Mouse (Mus musculus) lung, embryonic 16.5 days (tissue): ENCODE data around the gene Gm9747. TPM values are rescaled to one million over a fixed set of nuclear protein-coding genes. Genes with fewer than 3 reads are reported as not detected.

ENCODE experiments used
- ATAC-seq: fragments of 200-750 bp; cut with Nextera tagmentation; 2 replicates; pipeline ENCODE4 v1.8.0; 2017; ENCODE audit warnings: low read depth, mild to moderate bottlenecking, moderate library complexity
- H3K27ac ChIP-seq: fragments of 300-500 bp; sonication (generic); 2 replicates; pipeline ENCODE4 v1.5.1; 2014; ENCODE audit warnings: mild to moderate bottlenecking, control low read depth, low read length
- H3K27me3 ChIP-seq: fragments of 300-500 bp; sonication (generic); 2 replicates; pipeline ENCODE4 v1.6.1; 2014; ENCODE audit warnings: low read depth, low read length, mixed read lengths; ENCODE audit not compliant: control insufficient read depth, insufficient read depth
- H3K36me3 ChIP-seq: fragments of 300-500 bp; sonication (generic); 2 replicates; pipeline ENCODE4 v1.6.1; 2014; ENCODE audit warnings: low read length; ENCODE audit not compliant: control insufficient read depth, insufficient read depth
- H3K4me1 ChIP-seq: fragments of 300-500 bp; sonication (generic); replicated peaks from 2 replicates; pipeline ENCODE4 v1.6.1; 2014; ENCODE audit warnings: low read length, mixed read lengths; ENCODE audit not compliant: control insufficient read depth, insufficient read depth
- H3K4me2 ChIP-seq: fragments of 300-500 bp; sonication (generic); 2 replicates; pipeline ENCODE4 v1.6.1; 2014; ENCODE audit warnings: low read depth, low read length, control low read depth
- H3K4me3 ChIP-seq: fragments of 300-500 bp; sonication (generic); 2 replicates; pipeline ENCODE4 v1.5.1; 2014; ENCODE audit warnings: mild to moderate bottlenecking, low read length, control low read depth
- H3K9ac ChIP-seq: fragments of 300-500 bp; sonication (generic); 2 replicates; pipeline ENCODE4 v1.6.1; 2014; ENCODE audit warnings: low read length, control low read depth
- H3K9me3 ChIP-seq: fragments of 300-500 bp; sonication (generic); 2 replicates; pipeline ENCODE4 v1.6.1; 2016; ENCODE audit warnings: low read length; ENCODE audit not compliant: control insufficient read depth
- WGBS: fragments of 180-500 bp; shearing (Covaris S2); extraction: QIAGEN DNeasy Blood & Tissue Kit; methylation state at CpG from one replicate; pipeline ENCODE4 v1.1.7; 2014; 5-methylcytosine and 5-hydroxymethylcytosine counted together
- polyA plus RNA-seq: library from polyadenylated mRNA; unstranded; fragments of >200 nt; fragmentation: Nextera tagmentation; extraction: Ambion mirVana; gene quantifications from 2 replicates; pipeline ENCODE4 v1.2.1, GENCODE M21; 2015

Gene Gm9747
- polyA plus RNA-seq, 1 experiment from 2014 or later: 33.9 TPM

DNA sequence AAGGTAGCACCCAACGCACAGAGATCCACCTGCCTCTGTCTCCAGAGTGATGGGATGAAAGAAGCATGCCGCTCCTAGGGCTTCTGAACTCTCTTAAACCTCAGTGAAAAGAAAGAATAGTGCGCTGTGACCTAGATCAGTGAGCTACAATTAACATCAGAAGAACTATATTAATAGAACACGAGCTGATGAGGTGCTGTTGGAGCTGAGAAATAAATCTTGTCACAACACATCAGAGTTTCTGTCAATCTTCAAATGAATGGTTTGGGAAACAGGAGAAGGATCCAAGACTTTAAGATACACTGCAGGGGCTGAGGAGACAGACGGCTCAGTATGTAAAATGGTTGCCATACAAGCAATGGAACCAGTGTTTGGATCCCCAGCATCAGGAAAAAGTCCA lies 39.3 kb downstream of the Gm9747 start:
- Histone ChIP-seq H3K27ac (no peak overlapping the region), H3K9me3 (no peaks in the 10 kb centered on the region), H3K27me3 (no peaks in the 10 kb centered on the region), H3K4me1 (peaks cover 4% of the 10 kb centered on the region), H3K4me3 (no peak overlapping the region), H3K9ac (no peak overlapping the region), H3K4me2 (no peak overlapping the region), H3K36me3 (peaks cover 11% of the 10 kb centered on the region)
- 85% methylated on average over 5 of the region's 5 CpGs for WGBS
- no peak for ATAC-seq

DNA sequence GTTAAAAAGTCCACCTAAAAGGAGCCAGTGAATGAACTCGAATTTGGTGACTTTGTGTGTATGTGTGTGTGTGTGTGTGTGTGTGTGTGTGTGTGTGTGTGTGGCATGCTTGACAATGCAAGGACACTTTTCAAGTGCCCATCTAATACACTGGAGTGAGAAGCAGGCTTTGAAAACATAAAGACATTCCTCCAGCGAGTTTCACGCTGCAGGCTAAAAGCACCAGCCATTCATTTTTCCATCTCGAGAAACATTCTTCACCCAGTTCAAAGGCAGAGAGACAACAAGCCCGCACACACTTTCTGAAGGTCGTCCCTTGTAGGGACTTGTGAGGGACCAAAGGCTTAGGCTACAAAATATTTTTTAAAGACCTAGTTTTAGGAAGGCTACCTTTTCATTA lies 40.6 kb downstream of the Gm9747 start:
- WGBS: 39% methylated on average over 6 of the region's 6 CpGs
- H3K4me1 ChIP-seq: peaks cover 4% of the 10 kb centered on the region
- H3K9ac ChIP-seq: no peak overlapping the region
- H3K4me2 ChIP-seq: no peak overlapping the region
- no peak for ATAC-seq
- peaks cover 13% of the 10 kb centered on the region for H3K36me3 ChIP-seq
- no peak overlapping the region for H3K4me3 ChIP-seq
- no peaks in the 10 kb centered on the region for H3K27me3 ChIP-seq
- H3K9me3 ChIP-seq: no peaks in the 10 kb centered on the region
- H3K27ac ChIP-seq: no peak overlapping the region

DNA sequence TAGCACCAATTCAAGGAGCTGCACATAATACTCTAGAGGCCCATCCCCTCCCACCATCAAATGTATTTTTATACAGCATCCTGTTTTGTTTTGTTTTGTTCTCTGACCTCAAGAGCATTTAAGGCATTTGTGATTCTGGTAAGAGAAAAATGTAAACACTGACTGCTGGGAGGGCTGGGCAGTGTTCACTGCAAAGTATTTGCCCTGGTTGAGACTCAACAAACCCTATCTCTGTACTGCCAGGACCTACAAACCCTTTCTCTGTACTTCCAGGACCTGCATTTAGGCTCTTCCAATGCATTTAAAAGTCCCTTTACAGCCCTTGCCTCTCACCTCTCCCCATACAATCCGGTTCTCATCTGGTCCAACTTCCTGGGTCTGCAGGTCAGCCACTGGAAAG lies 41.4 kb downstream of the Gm9747 start:
- peak; percentile 54; the same call in 1 of the 2 replicates for ATAC-seq
- no peaks in the 10 kb centered on the region for H3K27me3 ChIP-seq
- H3K36me3 ChIP-seq: peaks cover 12% of the 10 kb centered on the region
- no peak overlapping the region for H3K9ac ChIP-seq
- H3K27ac ChIP-seq: 0 out of 2 replicates have a peak overlapping the region, but pooled peaks have one; percentile 34
- H3K4me1 ChIP-seq: peaks cover 4% of the 10 kb centered on the region
- H3K4me2 ChIP-seq: no peak overlapping the region
- 36% methylated on average over 1 of the region's 1 CpGs for WGBS
- H3K4me3 ChIP-seq: no peak overlapping the region
- no peaks in the 10 kb centered on the region for H3K9me3 ChIP-seq

DNA sequence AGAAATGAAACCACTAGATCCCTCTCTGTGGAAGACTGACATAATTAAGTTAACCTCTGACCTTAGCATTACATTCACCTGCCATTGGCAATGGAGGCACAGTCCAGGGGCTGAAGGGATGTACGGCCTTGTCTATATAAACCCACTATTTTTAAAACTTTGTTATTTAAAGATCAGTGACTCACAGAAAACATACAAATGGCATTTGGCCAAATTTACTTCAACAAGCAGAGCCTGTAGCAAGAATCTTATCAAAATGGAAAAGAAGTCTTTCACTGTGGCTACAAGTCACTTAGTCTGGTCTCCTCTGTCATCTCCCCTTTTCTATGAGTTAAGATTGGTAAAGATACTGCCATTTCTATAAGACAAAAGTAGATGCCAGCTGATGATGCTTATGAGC lies 46.9 kb downstream of the Gm9747 start:
- no peak overlapping the region for H3K4me3 ChIP-seq
- H3K36me3 ChIP-seq: peaks cover 10% of the 10 kb centered on the region
- H3K4me1 ChIP-seq: peaks cover 16% of the 10 kb centered on the region
- H3K9ac ChIP-seq: no peak overlapping the region
- H3K27me3 ChIP-seq: no peaks in the 10 kb centered on the region
- H3K9me3 ChIP-seq: no peaks in the 10 kb centered on the region
- no peak overlapping the region for H3K27ac ChIP-seq
- WGBS: 51% methylated on average over 1 of the region's 1 CpGs
- H3K4me2 ChIP-seq: no peak overlapping the region
- no peak for ATAC-seq

DNA sequence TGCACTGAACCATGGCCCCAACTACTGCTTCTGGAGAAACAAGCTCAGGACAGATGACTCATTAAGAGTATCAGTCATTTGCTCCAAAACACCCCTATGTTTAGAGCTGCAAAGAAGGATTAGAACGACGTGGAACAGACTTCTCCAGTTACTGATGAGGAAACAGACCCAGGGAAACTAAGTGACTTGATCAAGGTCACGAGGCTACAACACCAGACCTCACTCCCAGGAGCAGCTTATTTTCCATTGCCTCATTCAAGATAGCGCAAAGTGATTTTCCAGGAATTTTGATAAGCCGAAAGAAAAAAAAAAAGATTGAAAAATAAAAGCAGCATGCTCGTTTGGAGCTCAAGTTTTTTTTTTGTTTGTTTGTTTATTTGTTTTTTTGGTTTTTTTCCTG lies 48.9 kb downstream of the Gm9747 start:
- Histone ChIP-seq H3K4me3 (no peak overlapping the region), H3K36me3 (peaks cover 10% of the 10 kb centered on the region), H3K9me3 (no peaks in the 10 kb centered on the region), H3K9ac (no peak overlapping the region), H3K4me1 (peaks cover 15% of the 10 kb centered on the region), H3K27me3 (no peaks in the 10 kb centered on the region), H3K27ac (no peak overlapping the region), H3K4me2 (no peak overlapping the region; the same call in 1 of the 2 replicates)
- ATAC-seq: no peak
- 64% methylated on average over 6 of the region's 6 CpGs for WGBS

DNA sequence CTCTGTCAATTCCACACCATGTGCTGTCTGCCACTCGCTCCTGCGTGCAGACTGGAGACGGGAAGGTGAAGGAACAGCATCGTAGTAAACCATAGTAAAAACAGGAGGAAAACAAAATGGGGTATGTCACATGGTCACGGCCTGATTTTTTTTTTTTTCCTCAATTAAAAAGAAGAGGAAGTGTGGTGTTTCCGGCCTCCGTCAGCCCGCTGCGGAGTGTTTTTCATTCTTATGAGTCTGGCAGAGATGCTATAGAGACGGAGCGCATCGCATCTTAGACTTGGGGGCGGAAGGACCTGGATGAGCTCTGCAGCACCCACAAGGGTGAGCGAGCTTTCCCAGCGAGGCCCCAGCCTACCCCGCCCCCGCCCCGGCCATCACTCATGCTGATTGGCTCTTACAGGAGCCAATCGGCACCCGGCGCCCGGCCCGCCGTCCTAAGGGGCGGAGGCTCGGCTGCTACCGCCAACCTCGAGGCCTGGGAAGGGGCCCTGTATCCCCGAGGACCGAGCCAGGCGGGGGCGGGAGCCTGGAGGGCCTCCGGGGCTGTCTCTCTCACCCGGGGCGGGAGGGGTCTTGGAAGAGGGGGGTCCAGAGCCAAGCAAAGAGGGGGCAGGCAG lies 50.2 kb downstream of the Gm9747 start:
- H3K27ac ChIP-seq: peak overlapping the region; percentile 94

DNA sequence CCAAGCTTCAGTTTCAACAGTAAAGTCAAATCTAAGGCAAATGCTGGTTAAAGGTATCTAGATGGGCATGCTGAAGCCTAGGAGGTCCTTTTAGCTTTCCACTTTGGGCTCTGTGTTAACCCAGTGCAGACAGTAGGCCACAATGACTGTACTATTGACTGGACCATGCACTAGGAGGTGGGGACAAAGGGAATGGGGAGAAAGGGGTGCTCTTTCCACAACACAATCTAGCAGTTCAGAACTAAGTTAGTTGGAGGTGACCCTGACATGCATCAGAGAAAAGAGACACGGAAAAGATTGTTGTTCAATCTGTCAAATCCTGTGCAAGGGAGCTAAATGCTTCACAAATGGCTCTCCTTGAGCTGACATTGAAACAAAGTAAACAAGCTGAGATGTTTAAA lies 51.0 kb downstream of the Gm9747 start:
- Histone ChIP-seq H3K36me3 (peaks cover 3% of the 10 kb centered on the region), H3K9me3 (no peaks in the 10 kb centered on the region), H3K4me1 (peaks cover 29% of the 10 kb centered on the region), H3K9ac (peak overlapping the region; percentile 67), H3K4me3 (peak overlapping the region; percentile 51), H3K27me3 (no peaks in the 10 kb centered on the region; the same call in 1 of the 2 replicates), H3K27ac (peak overlapping the region; percentile 94), H3K4me2 (peak overlapping the region; percentile 62)
- 5% methylated on average over 1 of the region's 1 CpGs for WGBS
- ATAC-seq: no peak

More for the DNA sequence above, 50.2 kb downstream of the Gm9747 start:
- WGBS: under 1% methylated on average over 35 of the region's 35 CpGs
- H3K9me3 ChIP-seq: no peaks in the 10 kb centered on the region
- ATAC-seq: peak; percentile 97
- peaks cover 22% of the 10 kb centered on the region for H3K4me1 ChIP-seq
- peaks cover 3% of the 10 kb centered on the region for H3K36me3 ChIP-seq
- peak overlapping the region; percentile 51 for H3K4me3 ChIP-seq
- H3K4me2 ChIP-seq: peak overlapping the region; percentile 62
- peak overlapping the region; percentile 67 for H3K9ac ChIP-seq
- no peaks in the 10 kb centered on the region for H3K27me3 ChIP-seq

DNA sequence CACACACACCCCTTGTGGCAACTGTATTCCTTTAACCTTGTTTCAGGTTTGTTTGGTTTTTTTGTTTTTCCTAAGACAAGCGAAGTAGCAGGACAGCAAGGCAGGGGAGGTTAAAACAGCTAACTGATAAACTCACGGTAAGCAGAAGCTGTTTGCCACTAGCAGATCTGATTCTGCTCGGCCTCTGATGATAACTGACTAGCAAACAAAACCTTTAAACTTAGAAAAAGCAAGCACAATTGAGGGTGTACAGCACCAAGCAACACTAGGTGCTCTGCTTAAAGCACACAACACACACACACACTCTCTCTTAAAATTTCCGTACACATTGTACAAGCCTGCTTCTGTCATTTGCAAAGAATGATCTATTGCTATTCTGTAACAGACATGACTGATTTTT lies 51.5 kb downstream of the Gm9747 start:
- Histone ChIP-seq H3K9ac (peak overlapping the region; percentile 67), H3K9me3 (no peaks in the 10 kb centered on the region), H3K4me3 (peak overlapping the region; percentile 51), H3K27me3 (peaks cover 3% of the 10 kb centered on the region), H3K4me2 (peak overlapping the region; percentile 62), H3K4me1 (peaks cover 34% of the 10 kb centered on the region), H3K36me3 (peaks cover 3% of the 10 kb centered on the region), H3K27ac (peak overlapping the region; percentile 94)
- ATAC-seq: no peak
- WGBS: 4% methylated on average over 4 of the region's 4 CpGs
